Mouse (Mus musculus) thymus, postnatal 10 days (tissue): ENCODE results near the gene Pdzrn4.

Source experiments
- DNase-seq, 2 experiments: peaks; one replicate each; pipeline ENCODE4 v3.0.0; 2021; ENCODE audit warnings: low spot score in 2 of 2

Gene Pdzrn4

DNA sequence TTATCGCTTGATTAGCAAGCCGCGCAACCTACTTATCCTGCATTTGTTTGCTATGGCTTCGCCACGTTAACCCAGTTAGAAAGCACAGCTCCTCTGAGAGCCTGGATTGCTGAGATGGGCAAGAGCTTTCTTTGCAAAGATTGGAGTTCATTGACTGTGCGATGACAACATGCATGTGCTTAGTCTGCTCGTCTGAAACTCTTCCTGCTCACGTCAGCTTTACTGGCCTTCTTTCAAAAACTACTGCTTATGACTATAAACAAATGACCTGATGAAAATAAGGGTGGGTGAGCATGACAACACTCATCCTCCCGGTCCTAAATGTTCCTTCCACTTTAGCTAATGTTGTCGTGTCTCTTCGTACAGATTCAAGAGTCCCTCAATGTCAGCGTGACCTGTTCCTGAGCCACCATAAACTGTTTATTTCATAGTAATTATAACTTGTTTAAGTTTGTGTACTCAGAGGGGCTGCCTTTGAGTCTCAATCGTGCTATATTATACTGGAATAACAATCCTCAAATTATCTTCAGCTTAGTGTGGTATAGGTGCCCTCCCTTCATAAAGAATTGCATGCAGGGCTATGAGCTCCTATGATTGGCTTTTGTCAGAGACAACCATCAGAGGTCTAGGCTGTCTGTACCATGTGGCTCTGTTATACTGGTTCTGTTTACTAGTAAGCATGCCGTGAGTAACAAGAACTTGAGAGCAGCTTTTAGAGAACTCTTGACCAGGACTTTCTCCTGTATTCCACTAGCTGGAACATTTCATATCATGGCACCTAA is 187.9 kb downstream of the Pdzrn4 start:
- DNase-seq, result no peak

- no peak for DNase-seq
Measured at GRCm38 (mm10) chr15:92587431-92587830, 190.8 kb downstream of the Pdzrn4 start.

DNA sequence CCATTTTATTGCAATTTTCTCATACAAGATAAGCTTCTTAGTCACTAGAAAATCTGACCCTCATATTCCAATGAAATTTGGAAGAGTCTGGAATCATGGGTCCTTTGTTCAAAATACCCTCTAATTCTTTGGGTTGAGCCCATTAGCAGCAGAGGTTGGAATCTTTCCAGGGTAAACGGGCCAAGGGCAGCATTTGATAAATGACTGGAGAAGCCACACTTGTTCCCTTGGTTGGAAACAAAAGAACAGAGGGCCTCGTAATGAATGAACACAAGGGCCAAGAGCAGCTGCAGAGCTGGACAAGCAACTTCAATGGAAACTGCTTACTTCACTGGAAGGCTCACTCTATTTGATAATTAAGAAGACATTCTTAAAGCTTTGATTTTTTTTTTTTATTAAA is 198.0 kb downstream of the Pdzrn4 start:
- no peak for DNase-seq

- no peak for DNase-seq
Measured at GRCm38 (mm10) chr15:92597011-92597780, 200.5 kb downstream of the Pdzrn4 start.

DNA sequence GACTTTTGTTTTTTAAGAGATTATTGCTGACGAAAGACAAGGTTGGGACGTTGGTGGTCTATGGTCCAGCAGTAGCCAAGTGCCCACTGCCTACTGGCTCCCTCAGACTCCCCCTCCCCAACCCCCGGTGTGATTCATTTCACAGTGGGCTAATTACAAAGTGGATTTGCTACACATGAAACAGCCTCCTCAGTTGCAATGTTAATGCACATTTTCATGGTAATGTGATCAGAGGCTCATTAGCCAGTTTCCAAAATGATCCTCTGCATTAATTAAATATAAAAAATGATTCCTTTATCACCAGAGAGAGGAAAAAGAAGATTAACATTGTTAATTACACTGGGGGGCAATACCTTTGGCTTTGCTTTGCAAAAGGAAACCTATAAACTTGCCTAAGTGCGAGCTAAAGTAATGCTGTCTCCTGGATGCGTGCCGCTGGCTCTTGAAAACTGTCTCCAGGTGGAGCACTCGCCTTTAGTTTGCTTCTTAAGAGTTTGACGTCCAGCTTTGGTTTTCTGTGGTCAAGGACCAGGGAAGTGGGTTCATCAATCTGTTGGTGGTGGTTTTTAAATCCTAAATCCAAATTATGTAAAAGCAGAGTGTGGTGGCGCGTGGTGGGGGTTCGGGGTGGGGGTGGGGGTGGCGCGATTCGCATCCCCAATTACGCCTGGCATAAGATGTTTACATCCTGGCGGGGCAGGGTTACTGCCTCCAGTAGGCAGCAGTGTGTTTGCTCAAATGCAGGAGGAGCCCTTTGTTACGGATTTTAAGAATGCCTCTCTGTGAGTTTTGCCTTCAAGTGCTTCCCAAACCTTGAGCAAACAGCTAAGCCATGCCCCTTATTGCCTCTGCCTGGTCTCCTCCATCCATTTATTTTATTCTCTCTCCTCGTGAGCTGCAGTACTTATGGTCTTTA is 202.0 kb downstream of the Pdzrn4 start:
- DNase-seq, result no peak

DNA sequence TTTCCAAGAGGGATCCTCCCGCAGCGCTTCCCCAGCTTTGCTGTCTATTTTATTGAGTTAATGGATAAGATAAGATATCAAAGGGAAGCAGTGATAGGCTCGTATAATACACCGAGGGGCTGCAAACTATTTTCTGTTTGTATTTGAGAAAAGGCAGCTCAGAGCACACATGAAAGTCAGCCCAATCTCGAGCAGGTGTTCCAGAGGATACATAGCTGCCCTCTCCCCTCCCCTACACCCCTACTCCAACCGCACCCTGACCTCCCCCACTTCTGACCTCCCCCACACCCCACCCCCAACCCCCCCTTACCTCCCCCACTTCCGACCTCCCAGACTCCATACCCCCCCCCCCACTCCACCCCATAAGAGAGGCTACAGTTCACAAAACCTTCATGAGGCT is 202.7 kb downstream of the Pdzrn4 start:
- no peak for DNase-seq

- DNase-seq, result no peak
Measured at GRCm38 (mm10) chr15:92610866-92611265, 214.2 kb downstream of the Pdzrn4 start.

GRCm38 (mm10) chr15:92612386-92612785 is 215.7 kb downstream of the Pdzrn4 start:
- no peak for DNase-seq

- DNase-seq, result no peak
Measured at GRCm38 (mm10) chr15:92613228-92613627, 216.5 kb downstream of the Pdzrn4 start.

DNA sequence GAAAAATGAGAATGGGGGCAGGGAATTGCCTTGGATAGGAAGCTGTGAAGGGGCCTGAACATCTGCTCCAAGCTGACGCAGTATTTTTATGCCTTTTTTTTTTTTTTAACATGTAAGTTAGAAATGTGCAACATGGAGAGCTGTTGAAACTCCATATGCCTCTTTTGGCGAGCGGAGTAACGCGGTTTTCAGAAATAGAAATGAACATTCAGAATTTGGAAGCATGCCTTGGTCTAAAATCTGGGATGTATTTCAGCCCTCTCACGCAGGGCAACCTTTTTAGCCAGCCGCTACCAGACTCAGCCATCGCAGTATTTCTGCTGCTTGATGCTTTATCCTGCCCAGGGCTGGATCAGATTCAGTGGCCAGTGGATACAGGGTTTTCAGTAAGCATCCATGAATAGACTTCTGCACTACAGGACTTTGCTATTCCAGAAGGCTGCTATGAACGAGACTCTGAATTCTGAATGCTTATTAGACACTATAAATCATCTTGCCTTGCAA is 225.1 kb downstream of the Pdzrn4 start:
- no peak for DNase-seq

GRCm38 (mm10) chr15:92622323-92622722 is 225.6 kb downstream of the Pdzrn4 start:
- no peak for DNase-seq

DNA sequence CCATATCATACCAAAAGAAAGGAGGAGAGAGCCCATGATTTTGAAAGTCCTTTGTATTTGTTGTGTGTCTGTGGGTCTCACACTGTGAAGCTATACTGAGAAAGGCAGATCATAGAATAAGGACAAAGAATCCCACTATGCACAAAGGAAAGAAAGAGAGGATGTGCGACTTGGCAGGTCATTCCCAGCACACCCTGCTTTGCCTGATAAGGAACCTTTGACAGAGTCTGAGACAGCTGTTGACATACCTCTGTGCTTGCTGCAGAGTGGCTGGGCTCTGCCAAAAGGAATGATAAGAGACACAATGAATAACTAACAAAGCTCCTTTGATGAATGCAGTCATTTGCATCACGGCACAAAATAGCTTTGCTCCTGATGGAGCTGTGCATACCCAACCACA is 232.5 kb downstream of the Pdzrn4 start:
- DNase-seq, result no peak

DNA sequence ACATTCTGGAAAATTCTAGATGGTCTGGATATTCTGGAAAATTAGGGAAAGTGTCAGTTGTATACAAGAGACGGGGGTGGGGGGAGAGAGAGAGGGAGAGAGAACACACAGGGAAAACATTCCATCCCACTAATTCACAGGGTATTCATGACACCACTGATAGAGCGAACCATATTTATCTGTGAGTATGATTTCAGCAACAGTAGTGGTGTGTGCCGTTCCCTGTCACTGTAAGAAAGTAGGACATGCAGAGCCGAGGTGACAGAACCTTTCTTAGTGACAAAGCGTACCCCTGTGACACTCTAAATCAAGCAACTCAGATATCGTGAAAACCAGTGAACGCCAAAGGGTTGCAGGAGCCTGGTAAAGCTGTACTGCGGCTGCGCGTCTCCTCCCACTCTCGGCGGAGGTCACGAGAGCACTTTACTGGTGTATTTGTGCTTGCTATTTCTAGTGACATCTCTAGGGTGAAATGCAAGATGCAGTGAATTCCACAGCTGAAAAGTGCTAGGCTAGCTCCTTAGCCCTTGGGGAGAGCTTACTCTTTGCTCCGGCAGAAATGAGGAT is 237.4 kb downstream of the Pdzrn4 start:
- no peak for DNase-seq

DNA sequence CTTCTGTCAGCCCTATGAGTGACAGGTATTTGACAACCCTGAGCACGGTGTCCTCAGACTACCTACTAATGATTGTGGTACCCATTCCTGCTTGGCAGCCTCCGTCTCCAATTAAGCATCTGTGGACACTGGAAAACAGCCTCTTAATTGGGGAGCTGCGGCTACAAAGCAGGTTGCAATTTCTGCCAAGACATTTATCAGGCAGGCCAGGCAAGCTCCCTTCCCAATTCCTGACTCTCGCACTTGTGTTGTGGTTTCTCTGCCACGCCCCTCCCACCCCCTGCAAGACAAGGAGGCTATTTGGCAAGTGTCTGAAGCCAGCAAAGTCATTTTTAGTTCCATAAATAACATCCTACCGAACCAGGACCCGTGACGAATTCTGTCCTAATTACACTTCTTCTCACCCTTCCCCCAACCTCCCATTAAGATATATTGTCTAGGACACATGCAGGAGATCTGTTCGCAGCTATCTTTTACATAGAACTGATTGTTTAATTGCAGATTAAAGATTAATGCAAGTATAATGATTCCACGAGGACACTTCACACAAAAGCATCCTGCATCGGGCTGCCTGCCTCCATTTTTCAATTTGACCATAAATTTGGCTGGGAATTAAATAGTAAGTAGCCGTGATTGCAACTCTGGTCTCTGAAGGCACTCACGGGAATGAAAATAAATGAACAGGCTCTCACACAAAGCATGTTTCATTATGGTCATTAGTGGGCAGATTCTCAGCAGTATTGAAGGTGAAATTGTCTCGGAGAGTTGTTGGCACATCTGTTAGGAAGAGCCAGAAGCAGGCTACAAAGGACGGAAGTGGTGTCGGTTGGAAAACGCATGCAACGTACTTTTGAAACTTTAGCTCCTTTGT is 243.8 kb downstream of the Pdzrn4 start:
- no peak for DNase-seq

- DNase-seq, result no peak
Measured at GRCm38 (mm10) chr15:92671279-92672051, 274.8 kb downstream of the Pdzrn4 start.

DNA sequence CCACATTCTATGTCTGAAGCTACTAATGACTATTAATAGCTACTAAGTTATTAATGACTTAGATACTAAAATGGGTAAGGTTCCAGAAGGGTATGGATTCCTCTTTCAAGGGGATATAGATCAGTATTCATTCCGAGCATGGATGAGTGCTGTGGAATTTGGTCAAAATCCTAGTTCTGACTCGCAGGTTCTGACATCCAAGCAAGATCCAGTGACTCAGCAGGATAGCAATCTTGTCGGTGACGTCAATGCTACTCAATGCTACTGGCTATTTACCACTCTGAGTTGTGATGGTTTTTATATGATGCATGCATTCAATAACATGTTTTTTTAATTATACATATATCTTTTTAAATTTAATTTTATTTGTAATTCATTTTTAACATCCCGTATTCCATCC is 279.4 kb downstream of the Pdzrn4 start:
- no peak for DNase-seq

DNA sequence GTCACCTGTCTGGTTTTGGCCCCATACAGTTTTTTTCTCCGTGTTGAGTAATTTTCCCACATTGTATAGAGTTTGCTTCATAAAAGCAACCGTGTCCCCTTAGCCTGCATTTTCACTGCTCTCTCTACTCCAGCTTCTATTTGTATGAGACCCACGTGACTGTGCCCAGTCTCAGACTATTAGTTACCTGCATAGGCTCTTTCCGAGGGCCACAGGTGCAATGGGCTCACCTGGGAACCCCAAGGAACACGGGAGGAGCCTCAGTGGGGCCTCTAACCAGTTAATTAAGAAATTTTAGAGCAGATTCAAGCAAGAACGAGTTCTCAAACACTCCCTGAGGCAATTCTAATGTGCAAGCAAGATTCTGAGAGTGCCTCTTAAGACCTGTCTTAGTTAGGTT is 281.7 kb downstream of the Pdzrn4 start:
- DNase-seq, result no peak

DNA sequence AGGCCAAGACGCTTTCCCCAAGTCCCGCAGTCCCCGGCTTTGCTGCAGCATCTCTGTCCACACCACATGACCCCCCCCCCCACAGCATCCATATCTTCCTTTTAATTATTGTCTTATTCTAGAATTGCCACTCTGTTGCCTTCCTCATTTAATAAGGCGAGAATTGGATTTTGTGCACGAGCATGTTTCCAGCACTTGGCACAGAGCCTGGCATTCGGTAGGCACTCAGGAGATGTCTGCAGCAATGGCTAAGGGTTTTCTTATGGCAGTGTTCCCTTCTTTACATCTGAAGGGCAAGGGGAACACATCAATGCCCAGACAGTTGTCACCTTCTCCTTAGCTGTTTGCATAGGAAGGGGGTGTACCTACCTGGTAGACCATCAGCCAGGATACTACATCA is 282.9 kb downstream of the Pdzrn4 start:
- no peak for DNase-seq

DNA sequence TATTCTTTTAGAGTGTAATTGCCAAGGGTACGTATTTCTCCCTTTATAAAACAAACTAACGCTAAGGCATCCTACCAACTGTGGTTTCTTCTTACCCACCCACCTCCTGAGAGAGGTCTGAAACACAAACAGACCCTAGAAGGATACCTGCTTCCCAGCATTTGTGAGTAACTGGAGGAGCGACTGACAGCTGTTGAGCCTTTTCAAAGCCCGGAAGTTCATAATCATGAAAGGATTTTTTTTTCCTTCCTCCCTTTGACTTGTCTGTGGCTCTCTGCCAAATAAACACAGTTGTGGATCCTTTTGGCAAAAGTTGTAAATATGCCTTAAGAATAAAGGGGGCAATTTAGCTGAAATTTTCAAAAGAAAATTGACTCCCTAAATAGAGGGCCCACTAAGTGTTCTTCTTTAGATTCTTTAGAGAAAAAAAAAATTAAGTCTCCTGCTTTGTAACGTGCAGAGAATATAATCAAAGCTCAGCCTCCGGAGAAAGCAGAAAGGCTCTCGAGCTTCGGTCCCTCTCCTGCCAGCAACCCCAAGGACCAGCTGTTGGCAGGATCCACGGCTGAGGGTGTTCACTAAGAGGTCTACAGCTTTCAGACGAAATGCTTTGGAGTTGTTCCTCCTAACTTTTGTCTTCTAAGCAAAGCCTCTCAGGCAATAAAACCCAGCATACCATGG is 299.7 kb downstream of the Pdzrn4 start:
- no peak for DNase-seq
